Mouse (Mus musculus) heart, adult 2 months (tissue): ENCODE measurements around the gene Atf3.

ENCODE experiments used
- CTCF ChIP-seq: fragments of 200-600 bp; IDR thresholded peaks from 2 replicates; pipeline ENCODE4 v1.8.1; 2022; ENCODE audit warnings: antibody characterized with exemption, mild to moderate bottlenecking, moderate library complexity
- POLR2A ChIP-seq: fragments of 200-500 bp; IDR thresholded peaks from 2 replicates; pipeline ENCODE4 v1.6.1; 2011; ENCODE audit warnings: mild to moderate bottlenecking, low read depth, low read length, control low read depth; ENCODE audit not compliant: insufficient read depth

DNA sequence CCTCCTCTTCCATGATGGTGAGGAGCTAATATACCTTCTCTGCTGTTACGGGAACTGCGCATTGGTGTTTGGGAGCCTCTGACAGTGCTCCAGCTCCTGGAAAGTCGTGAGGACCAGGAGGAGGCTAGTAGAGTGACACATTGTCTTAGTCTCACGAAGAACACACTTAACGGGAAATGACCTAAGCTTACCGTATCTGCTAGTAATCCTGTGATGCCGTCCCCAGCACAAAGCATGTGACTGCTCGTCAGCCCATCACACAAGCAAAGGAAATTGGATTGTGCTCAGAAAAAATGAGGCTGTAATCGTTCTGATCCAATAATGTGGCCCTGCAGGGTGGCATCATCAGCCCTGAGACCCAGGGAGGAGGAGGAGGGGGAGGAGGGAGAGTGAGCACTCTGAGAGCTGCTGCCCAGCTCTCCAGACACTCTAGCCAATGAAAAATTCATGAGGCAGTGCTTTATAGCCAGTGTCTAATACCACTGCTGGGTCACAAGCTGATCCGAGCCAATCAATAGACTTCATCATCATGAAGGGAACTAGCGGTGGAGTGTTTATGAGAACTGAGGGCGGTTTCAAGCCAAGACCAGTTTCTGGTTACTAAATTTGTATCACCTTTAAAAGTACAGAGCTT is 24.3 kb upstream of the Atf3 start:
- TF ChIP-seq POLR2A (no peak), CTCF (no peak)
